Mouse (Mus musculus) adrenal gland, postnatal 4 days (tissue): Measurements from ENCODE around the gene Wfdc9. TPM values are rescaled to one million over a fixed set of nuclear protein-coding genes. Genes with fewer than 3 reads are reported as not detected.

Experiments used
- DNase-seq, 2 experiments: peaks; one replicate each; pipeline ENCODE4 v3.0.0; 2021 to 2022; ENCODE audit warnings: low spot score in 2 of 2, mixed read lengths in 2 of 2
- long read RNA-seq, 2 experiments: library from polyadenylated mRNA; stranded (forward); transcript quantifications; one replicate each; pipeline ENCODE4 v2.0.0; 2021
- total RNA-seq, 2 experiments: library from RNA; stranded (reverse); gene quantifications; 2 replicates each; pipeline ENCODE4 v1.2.3; 2021

Wfdc9 gene
- total RNA-seq, result not detected
- long read RNA-seq, experiment 1, result 0 reads
- long read RNA-seq, experiment 2, result 0 reads

GRCm38 (mm10) chr2:164656483-164656882, at the start of gene Wfdc9:
Wfdc9 (minus strand) TSS chr2:164656583.
- DNase-seq, result no peak

DNA sequence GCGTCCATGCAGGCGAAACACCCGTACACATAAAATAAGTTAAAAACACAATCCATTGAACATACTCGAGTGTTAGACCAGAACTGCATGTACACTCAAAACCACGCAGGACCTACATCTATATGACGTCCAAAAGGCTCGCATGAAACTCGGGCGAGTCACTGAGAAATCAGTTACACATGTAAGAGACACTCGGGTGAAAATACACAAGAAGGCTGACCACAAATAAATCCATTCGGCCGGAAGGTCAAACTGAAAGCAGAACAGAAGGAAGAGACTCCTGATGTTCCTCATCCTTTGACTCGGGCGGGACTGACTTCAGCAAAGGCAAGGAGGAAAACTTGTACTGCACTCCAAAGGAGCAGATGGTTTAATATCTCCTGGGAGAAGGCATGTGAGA, 49.6 kb upstream of the Wfdc9 start:
- DNase-seq, result no peak

- DNase-seq, result no peak
These were observed 48.9 kb upstream of the Wfdc9 start for GRCm38 (mm10) chr2:164705328-164705727.

- DNase-seq, result no peak
These were observed 47.9 kb upstream of the Wfdc9 start for GRCm38 (mm10) chr2:164704235-164704634.

GRCm38 (mm10) chr2:164701761-164702160, 45.4 kb upstream of the Wfdc9 start:
- no peak for DNase-seq

DNA sequence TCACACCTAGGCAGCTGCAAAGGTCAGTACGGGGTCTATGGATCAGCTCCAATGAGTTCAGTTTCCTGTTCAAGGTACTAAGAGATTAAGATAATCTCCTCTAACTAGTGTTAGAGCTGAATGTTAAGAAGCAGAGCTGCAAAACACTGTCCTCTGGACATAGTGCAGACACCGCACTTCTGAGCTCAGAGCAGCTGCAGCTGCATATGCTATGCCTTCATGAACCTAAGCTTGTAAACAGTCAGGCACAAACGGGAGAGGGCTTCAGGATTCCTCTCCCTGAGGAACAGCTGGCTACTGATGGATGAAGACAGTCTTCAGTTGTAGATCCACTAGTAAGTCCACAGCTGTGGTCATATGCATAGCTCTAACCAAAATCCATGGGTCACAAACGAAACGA, 44.6 kb upstream of the Wfdc9 start:
- DNase-seq, result no peak

GRCm38 (mm10) chr2:164698201-164698600, 41.8 kb upstream of the Wfdc9 start, which contains the start of gene Spint4:
Spint4 (plus strand) TSS chr2:164698501.
- DNase-seq, result no peak

DNA sequence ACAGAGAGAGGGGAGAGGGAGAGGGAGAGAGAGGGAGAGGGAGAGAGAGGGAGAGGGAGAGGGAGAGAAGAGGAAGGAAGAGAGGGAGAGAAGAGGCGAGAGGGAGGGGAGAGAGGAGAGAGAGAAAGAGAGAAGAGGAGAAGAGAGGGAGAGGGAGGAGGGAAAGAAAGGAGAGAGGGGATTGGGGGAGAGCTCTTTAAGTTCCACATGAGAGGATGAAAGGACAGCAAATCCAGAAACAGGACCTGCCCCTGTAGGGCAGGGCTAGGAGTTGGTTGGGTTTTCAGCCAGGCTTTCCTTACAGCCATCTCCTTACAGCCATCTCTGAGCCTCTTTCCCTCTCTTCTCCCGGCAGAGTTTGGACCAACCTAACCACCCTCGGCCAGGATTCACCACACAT, 28.4 kb upstream of the Wfdc9 start, which contains the start of gene Wfdc13:
Gene Wfdc13, plus strand, starts transcription at position 301 of the 400 bp plus-strand sequence.
- DNase-seq, result no peak

- DNase-seq, result no peak
These were observed 23.5 kb upstream of the Wfdc9 start for GRCm38 (mm10) chr2:164679906-164680305.

DNA sequence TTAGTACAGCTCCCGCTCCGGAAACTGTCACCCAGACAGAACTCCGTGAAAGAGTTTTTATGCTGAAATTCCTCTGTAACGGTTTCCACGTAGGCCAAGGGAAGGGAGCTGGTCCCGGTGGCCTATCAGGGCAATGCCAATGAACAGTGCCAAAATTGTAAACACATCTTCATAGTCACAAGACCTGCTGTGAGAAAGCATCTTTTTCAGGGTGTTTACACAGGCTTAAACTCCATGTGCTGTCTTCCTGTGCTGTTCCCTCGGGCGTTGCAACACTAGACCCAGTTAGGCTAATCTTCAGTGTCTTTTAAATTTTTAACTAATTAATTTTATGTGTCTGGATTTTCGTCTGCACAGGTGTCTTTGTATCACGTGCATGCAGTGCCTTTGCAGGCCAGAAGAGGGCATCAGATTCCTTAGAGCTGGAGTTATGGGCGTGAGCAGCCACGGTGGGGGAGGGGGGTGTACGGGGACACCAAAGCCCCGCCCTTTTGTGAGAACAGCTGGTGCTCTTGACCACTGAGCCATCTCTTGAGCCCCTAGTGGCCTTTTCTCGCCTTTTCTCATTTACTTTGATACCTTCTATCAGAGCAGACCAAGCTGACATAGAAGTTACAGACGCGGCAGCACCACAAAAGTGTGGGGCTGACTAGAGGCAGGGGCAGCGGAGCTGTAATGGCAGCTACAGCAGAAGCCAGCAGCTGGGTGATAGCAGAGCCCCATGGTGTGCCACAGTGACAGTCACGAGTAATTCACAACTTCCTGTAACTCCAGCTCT, 22.7 kb upstream of the Wfdc9 start:
- peak; percentile 17 to 49 for DNase-seq

DNA sequence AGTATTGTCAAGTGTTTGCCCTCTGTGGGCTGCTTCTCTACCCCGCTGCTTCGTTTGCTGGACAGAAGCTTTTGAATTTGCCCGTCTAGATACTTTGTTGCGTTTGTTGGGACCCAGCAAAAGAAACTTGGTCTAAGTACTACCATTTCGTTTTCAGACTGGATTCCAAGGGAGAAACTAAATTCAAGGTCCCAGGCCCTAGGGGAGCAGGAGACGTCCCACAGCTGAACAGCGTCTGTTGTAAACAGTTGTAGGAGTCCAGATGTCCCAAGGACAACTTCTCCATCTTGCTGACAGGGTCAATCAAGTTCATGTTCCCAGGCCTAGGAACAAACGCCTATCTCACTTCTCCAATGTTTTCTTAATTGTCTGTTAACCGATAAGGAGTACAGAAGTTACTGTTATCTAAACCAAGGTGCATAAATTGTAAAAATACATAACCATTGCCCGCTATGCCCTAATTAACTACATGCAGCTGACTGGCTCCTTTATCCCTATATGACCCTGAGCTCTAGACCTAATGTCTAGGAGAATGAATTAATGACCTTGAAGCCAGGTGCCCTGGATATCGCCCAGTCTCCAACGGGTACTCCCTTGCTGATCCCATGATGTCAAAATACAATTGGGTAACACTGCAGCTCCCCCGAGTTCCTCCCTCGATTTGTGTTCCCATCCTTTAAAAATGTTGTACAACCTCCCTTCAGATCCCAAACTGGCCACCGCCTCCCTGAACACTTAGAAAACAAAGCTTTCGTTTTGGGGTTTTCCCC, 20.7 kb upstream of the Wfdc9 start:
- DNase-seq, result no peak

GRCm38 (mm10) chr2:164676103-164676502, 19.7 kb upstream of the Wfdc9 start:
- DNase-seq, result no peak

- no peak for DNase-seq
These were observed 17.6 kb upstream of the Wfdc9 start, which contains the start of gene Wfdc11 for GRCm38 (mm10) chr2:164673987-164674386. Wfdc11 (minus strand) TSS chr2:164674087.

GRCm38 (mm10) chr2:164670938-164671337, 14.6 kb upstream of the Wfdc9 start:
- no peak for DNase-seq

DNA sequence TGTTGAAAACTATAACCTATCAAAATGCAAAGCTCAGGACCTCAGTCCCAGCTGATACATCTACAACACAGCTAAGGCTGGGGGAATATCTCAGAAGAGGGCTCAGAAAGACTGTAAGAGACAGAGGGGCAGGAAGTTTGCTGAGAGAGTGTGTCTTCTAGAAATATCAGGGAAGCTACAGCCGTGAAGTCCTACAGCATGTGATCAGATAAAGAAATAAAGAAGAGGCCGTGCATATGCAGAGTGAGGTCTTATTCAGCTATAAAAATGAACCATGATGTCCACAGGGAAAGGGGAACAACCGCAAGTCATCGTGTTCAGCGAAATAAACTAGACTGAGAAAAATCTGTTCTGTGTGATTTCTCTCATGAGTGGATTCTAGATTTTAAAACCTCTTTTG, 13.9 kb upstream of the Wfdc9 start:
- no peak for DNase-seq

DNA sequence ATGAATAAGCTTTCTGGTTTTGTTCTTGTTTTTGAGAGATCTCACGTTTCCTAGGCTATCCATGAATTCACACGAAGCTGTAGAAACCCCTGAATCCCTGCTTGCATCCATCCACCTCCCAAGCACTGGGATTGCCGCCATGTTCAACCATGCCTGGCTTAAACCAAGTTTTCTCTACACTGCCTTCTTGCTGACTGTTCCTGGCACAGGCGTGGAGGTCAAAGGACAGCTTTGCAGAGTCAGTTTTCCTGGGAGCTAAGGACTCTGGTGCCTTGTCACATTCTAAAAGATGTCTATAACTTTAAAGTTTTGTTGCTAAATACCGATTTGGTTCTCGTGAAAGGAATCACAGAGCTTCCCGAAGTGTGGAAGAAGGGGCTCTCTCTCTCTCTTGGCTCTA, 8.5 kb upstream of the Wfdc9 start:
- no peak for DNase-seq

- peak in 1 of 2 experiments; percentile 13 for DNase-seq
These were observed 525 bp downstream of the Wfdc9 start, which contains the start of gene Wfdc10 for GRCm38 (mm10) chr2:164655858-164656257. Wfdc10 (plus strand) TSS chr2:164656046.

DNA sequence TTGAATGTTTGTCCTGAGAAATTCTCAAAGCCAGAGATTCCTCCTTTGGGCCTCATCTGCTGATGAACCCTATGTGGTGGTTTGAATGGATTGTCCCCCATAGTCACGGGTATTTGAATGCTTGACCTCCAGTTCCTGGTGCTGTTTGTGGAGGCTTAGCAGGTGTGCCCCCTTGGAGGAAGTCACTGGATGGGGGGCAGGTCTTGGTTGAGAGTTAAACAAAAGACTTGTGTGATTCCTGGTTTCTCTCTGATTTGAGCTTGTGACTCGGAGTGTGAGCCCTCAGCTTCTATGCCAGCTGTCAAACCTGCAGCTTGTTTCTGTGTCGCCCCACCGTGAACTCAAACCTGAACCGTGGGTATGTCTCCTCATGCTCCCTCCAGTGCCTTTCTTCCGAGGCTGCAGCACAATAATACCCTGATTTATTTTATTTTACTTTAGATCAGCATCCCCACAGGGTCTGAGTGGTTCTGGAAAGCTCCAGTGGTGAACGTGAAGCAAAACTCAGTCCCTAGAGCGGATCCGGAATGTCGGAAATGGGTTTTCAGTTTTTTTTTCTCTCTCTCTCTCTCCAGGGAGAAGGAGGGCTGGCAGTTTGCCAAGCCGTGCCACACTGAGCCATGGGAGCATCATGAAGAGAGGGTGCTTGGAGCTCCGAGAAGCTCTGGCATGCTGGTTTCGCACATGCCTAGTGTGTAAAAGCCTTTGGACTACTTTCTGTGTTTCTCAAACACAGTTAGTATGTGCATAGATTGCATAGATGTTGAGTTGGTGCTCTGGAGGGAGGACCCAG, 14.3 kb downstream of the Wfdc9 start:
- DNase-seq, result no peak

DNA sequence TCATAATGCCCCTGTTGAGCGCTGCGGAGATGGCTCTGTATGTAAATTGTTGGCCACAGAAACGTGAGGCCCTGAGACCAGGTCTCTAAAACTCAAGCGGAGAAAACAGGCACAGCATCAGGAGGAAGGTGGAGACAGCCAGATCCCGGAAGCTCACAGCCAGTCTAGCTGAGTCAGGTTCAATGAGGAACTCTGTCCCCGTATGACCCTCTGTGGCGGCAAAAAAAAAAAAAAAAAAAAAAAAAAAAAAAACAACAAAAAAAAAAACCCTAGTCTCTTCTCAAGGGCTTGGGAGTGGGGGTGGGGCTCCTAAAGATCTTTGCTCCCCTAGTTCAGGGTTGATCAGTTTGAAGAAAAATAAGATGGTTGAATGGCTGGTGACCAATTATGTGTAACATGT, 15.3 kb downstream of the Wfdc9 start:
- DNase-seq, result no peak

DNA sequence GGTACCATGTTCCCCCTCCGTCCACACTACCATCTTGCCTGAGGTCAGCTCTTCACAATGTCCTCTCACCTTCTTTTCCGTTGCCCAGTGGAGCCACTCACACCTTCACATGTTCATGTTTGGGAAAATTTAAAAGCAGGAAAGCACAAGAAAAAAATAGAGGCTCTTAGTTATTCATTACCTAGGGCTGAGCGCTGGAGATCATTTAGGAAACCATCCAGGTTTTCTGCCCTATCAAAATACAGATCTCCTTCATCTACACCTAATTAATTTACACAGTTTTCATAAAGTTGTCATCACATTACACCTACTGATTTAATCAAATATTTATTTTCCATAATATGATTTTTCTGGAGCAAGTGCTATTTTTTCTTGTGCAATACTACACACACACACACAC, 17.7 kb downstream of the Wfdc9 start, which contains the start of gene Wfdc16:
Gene Wfdc16, minus strand, starts transcription at position 101 of the 400 bp plus-strand sequence.
- no peak for DNase-seq

GRCm38 (mm10) chr2:164635266-164635665, 21.1 kb downstream of the Wfdc9 start:
- DNase-seq, result no peak
